Comparison of ENCODE assay signal across 8 mouse cellular contexts in genomic region chr3:82357797-82358524, GRCm38 (mm10). TPM values are rescaled to one million over a fixed set of nuclear protein-coding genes. Genes with fewer than 3 reads are reported as not detected.
A peak's percentile ranks its signal among the peaks of the same experiment; 100 is the strongest.
DNase-seq lines count a peak whose midpoint lies in the region; ATAC-seq and TF ChIP-seq lines count a peak whose summit lies in the region.

Map9 (plus strand) TSS chr3:82358044.

- intact Hi-C loops in left cerebral cortex, adult 2 months (cut with DNase I) = no loop called here

- no peaks in the 10 kb centered on the region for H3K36me3 ChIP-seq in macrophage (ENCODE audit: inconsistent target)

- H3K27ac ChIP-seq in left cerebral cortex, adult 2 months = peak within 1 kb of the TSS; percentile 91
- no peak within 1 kb of the TSS for H3K27ac ChIP-seq in macrophage

- peak; percentile 88 for DNase-seq in gastrocnemius, postnatal 10 days
- DNase-seq in hindlimb bud, embryonic 11.5 days (ENCODE audit: extremely low spot score, low read depth, low spot score) = peak; percentile 91
- peak; percentile 94 to 98 for DNase-seq in left cerebral cortex, adult 2 months (ENCODE audit: extremely low spot score in 1 of 2, low spot score in 2 of 2)
- DNase-seq in retina, postnatal 7 days (ENCODE audit: low read depth, low spot score) = peak; percentile 94
- DNase-seq in urinary bladder, adult 18-20 months (ENCODE audit: low spot score in 2 of 2) = peak; percentile 86 to 94

- TF ChIP-seq CTCF in left cerebral cortex, adult 2 months (IDR thresholded peaks at IDR 0.05) = no peak

- H3K79me2 ChIP-seq in macrophage (ENCODE audit: inconsistent target) = no peaks in the 10 kb centered on the region

- peak; percentile 99 for ATAC-seq in activated CD4-positive, CD25-positive, alpha-beta regulatory T cell, adult 4 months
- peak; percentile 98 for ATAC-seq in common myeloid progenitor, adult 5-6 weeks (replicated peaks; ENCODE audit: low read depth, poor library complexity, severe bottlenecking)

- 1% methylated on average over 52 of the region's 54 CpGs for WGBS in macrophage (ENCODE audit: missing documents)

- peak within 1 kb of the TSS; percentile 88 for H3K4me3 ChIP-seq in left cerebral cortex, adult 2 months
- peak within 1 kb of the TSS; percentile 18; the same call in 1 of the 2 replicates for H3K4me3 ChIP-seq in macrophage (ENCODE audit: inconsistent target)

RNA-seq across cellular contexts. Expression of gene Map9, which starts in this region (rescaled TPM):
- 1 to 10 TPM in 1 of 2 experiments, under 1 TPM in 1; 0.75 to 1.1 TPM for polyA plus RNA-seq in activated CD4-positive, CD25-positive, alpha-beta regulatory T cell, adult 4 months (2017; shearing (Covaris generic))
- total RNA-seq in common myeloid progenitor, adult 5-6 weeks (2017) = 1.1 and 33.4 TPM in 2 replicates
- 1 to 10 TPM; 1.7 to 1.9 TPM for total RNA-seq in gastrocnemius, postnatal 10 days (2021)
- total RNA-seq in left cerebral cortex, adult 2 months (2021) = 10 to 100 TPM; 94.8 TPM
- total RNA-seq in macrophage (2018; cell fraction: chromatin; rRNA removed) = 1 to 10 TPM in 3 of 26 experiments, under 1 TPM in 14, not detected in 9; 0.12 to 1.4 (median 0.38) TPM
- under 1 TPM; 0.03 to 0.55 (median 0.07) TPM for total RNA-seq in macrophage (2018; cell fraction: cytosol; rRNA removed)
- 1 to 10 TPM in 1 of 26 experiments, under 1 TPM in 13, not detected in 12; 0.13 to 1.2 (median 0.34) TPM for total RNA-seq in macrophage (2018; cell fraction: nucleus; rRNA removed)
- polyA plus RNA-seq in macrophage (2018) = 0.06 to 0.16 TPM in 2 of 3 replicates, not detected in the other
